Mouse (Mus musculus) limb, embryonic 12.5 days (tissue): ENCODE data around the gene Meox2. TPM values are rescaled to one million over a fixed set of nuclear protein-coding genes. Genes with fewer than 3 reads are reported as not detected.
"Not testable (repeated sequence)": the region's sequence is repeated elsewhere in the genome, so short reads cannot be mapped to it uniquely, and the experiment has no call there.

Experiments used
- ATAC-seq: fragments of 200-750 bp; cut with Nextera tagmentation; 2 replicates; pipeline ENCODE4 v1.8.0; 2017; ENCODE audit warnings: low read depth, moderate TSS enrichment; ENCODE audit not compliant: insufficient number of reproducible peaks, insufficient read depth, low FRiP score, low TSS enrichment
- H3K27ac ChIP-seq: fragments of 300-500 bp; sonication (generic); 2 replicates; pipeline ENCODE4 v1.5.1; 2016; ENCODE audit warnings: mild to moderate bottlenecking, moderate library complexity
- H3K27me3 ChIP-seq: fragments of 300-500 bp; sonication (generic); 2 replicates; pipeline ENCODE4 v1.6.1; 2016; ENCODE audit warnings: mild to moderate bottlenecking, moderate library complexity
- H3K36me3 ChIP-seq: fragments of 300-500 bp; sonication (generic); 2 replicates; pipeline ENCODE4 v1.6.1; 2016; ENCODE audit warnings: mild to moderate bottlenecking, moderate library complexity
- H3K4me1 ChIP-seq: fragments of 300-500 bp; sonication (generic); replicated peaks from 2 replicates; pipeline ENCODE4 v1.6.1; 2016
- H3K4me2 ChIP-seq: fragments of 300-500 bp; sonication (generic); 2 replicates; pipeline ENCODE4 v1.6.1; 2016; ENCODE audit warnings: mild to moderate bottlenecking, moderate library complexity
- H3K4me3 ChIP-seq: fragments of 300-500 bp; sonication (generic); replicated peaks from 2 replicates; pipeline ENCODE4 v1.5.1; 2016; ENCODE audit warnings: mild to moderate bottlenecking
- H3K9ac ChIP-seq: fragments of 300-500 bp; sonication (generic); replicated peaks from 2 replicates; pipeline ENCODE4 v1.6.1; 2016; ENCODE audit warnings: mild to moderate bottlenecking, moderate library complexity
- H3K9me3 ChIP-seq: fragments of 300-500 bp; sonication (generic); 2 replicates; pipeline ENCODE4 v1.6.1; 2016; ENCODE audit warnings: mild to moderate bottlenecking, moderate library complexity
- WGBS: fragments of 180-500 bp; shearing (Covaris S2); methylation state at CpG from one replicate; pipeline ENCODE4 v1.1.7; 2016; 5-methylcytosine and 5-hydroxymethylcytosine counted together
- polyA plus RNA-seq: library from polyadenylated mRNA; unstranded; fragments of >200 nt; fragmentation: Nextera tagmentation; extraction: Ambion mirVana; gene quantifications from 2 replicates; pipeline ENCODE4 v1.2.1, GENCODE M21; 2016

Meox2 gene
- polyA plus RNA-seq: 61.4 and 66.5 TPM in 2 replicates

- Histone ChIP-seq H3K4me2 (peak within 1 kb of the TSS; percentile 84), H3K36me3 (no peaks in the 10 kb centered on the region), H3K9me3 (no peaks in the 10 kb centered on the region), H3K4me3 (peak within 1 kb of the TSS; percentile 75), H3K27me3 (peaks cover 22% of the 10 kb centered on the region), H3K4me1 (peaks cover 23% of the 10 kb centered on the region), H3K9ac (peak within 1 kb of the TSS; percentile 88), H3K27ac (peak within 1 kb of the TSS; percentile 93)
- ATAC-seq: peak; percentile 92
- WGBS: under 1% methylated on average over 12 of the region's 12 CpGs
These were observed at the start of gene Meox2 for GRCm38 (mm10) chr12:37108390-37108738. TSS of gene Meox2 (plus strand) at chr12:37108540.

- no peak overlapping the region for H3K4me2 ChIP-seq
- no peaks in the 10 kb centered on the region for H3K9me3 ChIP-seq
- H3K36me3 ChIP-seq: no peaks in the 10 kb centered on the region
- H3K4me1 ChIP-seq: no peaks in the 10 kb centered on the region
- H3K9ac ChIP-seq: no peak overlapping the region
- no peaks in the 10 kb centered on the region for H3K27me3 ChIP-seq
- H3K27ac ChIP-seq: no peak overlapping the region
- WGBS: 64% methylated on average over 3 of the region's 3 CpGs
- no peak for ATAC-seq
- H3K4me3 ChIP-seq: no peak overlapping the region
These were observed 35.7 kb upstream of the Meox2 start for GRCm38 (mm10) chr12:37072636-37073035.

DNA sequence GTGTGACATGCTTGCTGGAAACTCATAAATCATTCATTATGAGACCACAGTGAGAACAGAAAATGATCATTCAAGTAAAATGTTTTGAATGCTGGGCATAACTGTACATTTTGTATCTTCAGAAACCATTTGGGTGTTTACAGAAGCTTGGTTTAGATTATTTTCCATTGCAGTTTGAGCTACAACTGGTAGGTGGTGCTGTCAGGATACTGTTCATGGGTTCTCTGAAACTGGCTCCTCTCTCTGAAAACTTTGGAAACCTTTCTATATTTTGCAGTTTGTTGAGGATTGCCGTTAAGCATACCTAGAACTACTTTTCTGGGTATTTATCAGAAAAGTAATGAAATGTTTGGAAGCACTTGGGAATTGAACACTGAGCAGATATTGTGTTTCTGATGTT is 31.0 kb upstream of the Meox2 start:
- Histone ChIP-seq H3K4me2 (no peak overlapping the region), H3K27ac (no peak overlapping the region), H3K9me3 (no peaks in the 10 kb centered on the region), H3K36me3 (no peaks in the 10 kb centered on the region), H3K4me1 (no peaks in the 10 kb centered on the region), H3K9ac (no peak overlapping the region), H3K27me3 (no peaks in the 10 kb centered on the region), H3K4me3 (no peak overlapping the region)
- no peak for ATAC-seq
- WGBS: 55% methylated on average over 1 of the region's 1 CpGs

- H3K9me3 ChIP-seq, H3K27ac ChIP-seq, H3K9ac ChIP-seq, H3K4me3 ChIP-seq, H3K4me2 ChIP-seq, H3K36me3 ChIP-seq, H3K27me3 ChIP-seq, H3K4me1 ChIP-seq, ATAC-seq: not testable (repeated sequence)
- WGBS: 69% methylated on average over 5 of the region's 5 CpGs
These were observed 28.3 kb upstream of the Meox2 start for GRCm38 (mm10) chr12:37080005-37080404.

DNA sequence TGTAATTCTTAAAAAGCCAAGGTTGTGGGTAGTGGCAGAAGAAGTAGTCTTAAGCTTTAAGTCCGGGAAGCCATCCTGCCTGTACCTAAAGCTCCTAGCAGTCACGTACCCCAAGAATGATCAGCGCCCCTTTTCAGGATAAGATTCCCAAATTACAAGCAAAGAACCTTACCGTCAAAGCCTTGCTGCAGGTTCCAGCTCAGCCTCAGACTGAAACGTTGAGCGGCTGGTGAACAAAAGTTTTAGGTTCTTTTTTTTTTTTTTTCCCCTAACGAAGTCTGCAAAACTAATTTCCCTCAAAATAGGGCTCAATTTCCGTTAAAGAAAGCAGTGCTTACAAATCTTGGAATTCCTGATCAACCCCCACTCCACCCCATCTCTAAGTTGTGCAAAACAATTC is 1.8 kb upstream of the Meox2 start:
- H3K36me3 ChIP-seq: no peaks in the 10 kb centered on the region
- peak overlapping the region; percentile 18; the same call in 1 of the 2 replicates for H3K4me3 ChIP-seq
- WGBS: 25% methylated on average over 8 of the region's 8 CpGs
- H3K4me1 ChIP-seq: peaks cover 23% of the 10 kb centered on the region
- no peak overlapping the region for H3K9ac ChIP-seq
- H3K27me3 ChIP-seq: peaks cover 22% of the 10 kb centered on the region
- 0 out of 2 replicates have a peak overlapping the region, but pooled peaks have one; percentile 19 for H3K27ac ChIP-seq
- no peaks in the 10 kb centered on the region for H3K9me3 ChIP-seq
- ATAC-seq: no peak
- peak overlapping the region; percentile 84 for H3K4me2 ChIP-seq

DNA sequence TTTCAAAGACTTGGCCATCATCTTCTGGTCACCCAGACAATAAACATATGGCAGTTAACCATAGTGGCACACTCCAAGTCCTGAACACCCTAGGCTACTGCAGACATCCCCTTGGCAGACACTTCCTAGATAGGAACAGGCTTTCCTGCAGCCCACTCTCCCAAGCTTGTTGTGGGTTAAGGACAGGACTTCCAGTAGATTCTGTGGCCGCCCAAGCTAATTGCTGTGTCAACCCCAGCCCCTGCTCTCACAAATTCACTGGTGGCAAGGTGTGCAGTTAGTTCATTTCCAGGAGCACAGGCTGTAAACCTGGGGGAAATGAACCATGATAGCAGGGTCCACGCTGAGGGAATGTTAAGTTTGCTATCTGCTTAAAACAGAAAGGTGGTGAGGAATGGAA is 1.2 kb upstream of the Meox2 start:
- H3K4me1 ChIP-seq: peaks cover 23% of the 10 kb centered on the region
- WGBS: 20% methylated on average over 2 of the region's 2 CpGs
- H3K4me2 ChIP-seq: peak overlapping the region; percentile 84
- no peak for ATAC-seq
- peak overlapping the region; percentile 93 for H3K27ac ChIP-seq
- no peak overlapping the region for H3K9ac ChIP-seq
- H3K36me3 ChIP-seq: no peaks in the 10 kb centered on the region
- peaks cover 22% of the 10 kb centered on the region for H3K27me3 ChIP-seq
- H3K4me3 ChIP-seq: peak overlapping the region; percentile 75; the same call in 1 of the 2 replicates
- no peaks in the 10 kb centered on the region for H3K9me3 ChIP-seq

DNA sequence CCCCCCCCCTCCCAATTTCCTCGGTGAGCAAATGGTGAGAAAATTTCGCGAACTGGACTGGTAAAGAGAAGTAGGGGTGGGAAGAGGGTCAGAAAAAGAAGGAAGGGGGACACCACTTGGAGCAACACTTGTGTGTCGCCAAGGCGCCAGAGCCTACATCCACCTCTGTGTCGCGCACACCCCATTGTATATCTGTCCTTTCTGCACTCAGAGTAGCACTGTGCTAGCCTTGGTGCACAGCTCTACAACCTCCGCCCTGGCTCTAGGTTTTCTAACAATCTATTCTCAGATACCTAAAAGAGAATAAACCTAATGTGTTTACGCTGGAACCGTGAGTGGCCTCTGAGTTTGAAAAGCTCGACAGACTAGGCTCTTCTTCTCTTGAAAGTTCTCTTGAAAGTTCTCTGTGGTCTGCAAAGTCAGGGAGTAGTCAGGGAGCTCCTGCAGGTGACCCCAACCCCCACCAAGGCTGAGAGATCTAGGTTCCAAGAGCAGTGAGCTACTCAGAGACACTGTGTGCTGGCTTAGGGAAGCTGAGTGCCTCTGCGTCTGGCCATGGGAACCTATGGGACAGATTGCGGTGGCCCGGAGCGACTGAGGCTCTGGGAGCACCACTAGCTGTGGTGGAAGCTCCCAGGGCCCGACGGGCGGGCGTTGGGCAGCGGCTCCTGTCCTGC is 489 bp upstream of the Meox2 start:
- H3K4me2 ChIP-seq: peak overlapping the region; percentile 84
- peak; percentile 60 for ATAC-seq
- peak overlapping the region; percentile 88 for H3K9ac ChIP-seq
- peaks cover 23% of the 10 kb centered on the region for H3K4me1 ChIP-seq
- no peaks in the 10 kb centered on the region for H3K9me3 ChIP-seq
- peaks cover 22% of the 10 kb centered on the region for H3K27me3 ChIP-seq
- H3K27ac ChIP-seq: peak overlapping the region; percentile 93
- peak overlapping the region; percentile 75 for H3K4me3 ChIP-seq
- 19% methylated on average over 20 of the region's 20 CpGs for WGBS
- H3K36me3 ChIP-seq: no peaks in the 10 kb centered on the region

DNA sequence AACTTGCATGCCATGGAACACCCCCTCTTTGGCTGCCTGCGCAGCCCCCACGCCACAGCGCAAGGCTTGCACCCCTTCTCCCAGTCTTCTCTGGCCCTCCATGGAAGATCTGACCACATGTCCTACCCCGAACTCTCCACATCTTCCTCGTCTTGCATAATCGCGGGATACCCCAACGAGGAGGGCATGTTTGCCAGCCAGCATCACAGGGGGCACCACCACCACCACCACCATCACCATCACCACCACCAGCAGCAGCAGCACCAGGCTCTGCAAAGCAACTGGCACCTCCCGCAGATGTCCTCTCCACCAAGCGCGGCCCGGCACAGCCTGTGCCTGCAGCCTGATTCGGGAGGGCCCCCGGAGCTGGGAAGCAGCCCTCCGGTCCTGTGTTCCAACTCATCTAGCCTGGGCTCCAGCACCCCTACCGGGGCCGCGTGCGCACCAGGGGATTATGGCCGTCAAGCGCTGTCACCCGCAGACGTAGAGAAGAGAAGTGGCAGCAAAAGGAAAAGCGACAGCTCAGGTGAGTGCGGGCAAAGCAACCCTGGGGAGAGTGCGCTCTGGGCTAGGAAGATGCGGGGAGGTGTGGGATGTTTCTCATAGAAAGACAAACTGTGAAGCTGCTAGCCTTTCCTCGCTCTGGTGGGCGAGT is 606 bp downstream of the Meox2 start:
- 1% methylated on average over 29 of the region's 29 CpGs for WGBS
- peaks cover 22% of the 10 kb centered on the region for H3K27me3 ChIP-seq
- peak overlapping the region; percentile 93 for H3K27ac ChIP-seq
- peak overlapping the region; percentile 88 for H3K9ac ChIP-seq
- no peaks in the 10 kb centered on the region for H3K9me3 ChIP-seq
- no peaks in the 10 kb centered on the region for H3K36me3 ChIP-seq
- H3K4me1 ChIP-seq: peaks cover 23% of the 10 kb centered on the region
- H3K4me2 ChIP-seq: peak overlapping the region; percentile 84
- ATAC-seq: peak; percentile 38
- peak overlapping the region; percentile 75 for H3K4me3 ChIP-seq

- H3K27ac ChIP-seq: peak overlapping the region; percentile 93
- WGBS: 4% methylated on average over 18 of the region's 18 CpGs
These were observed 1.2 kb downstream of the Meox2 start for GRCm38 (mm10) chr12:37109474-37110012.

GRCm38 (mm10) chr12:37110977-37111376 is 2.6 kb downstream of the Meox2 start:
- no peak for ATAC-seq
- 30% methylated on average over 9 of the region's 9 CpGs for WGBS
- Histone ChIP-seq H3K9ac (peak overlapping the region; percentile 65), H3K4me3 (peak overlapping the region; percentile 45), H3K27ac (peak overlapping the region; percentile 89), H3K4me1 (peaks cover 25% of the 10 kb centered on the region), H3K36me3 (no peaks in the 10 kb centered on the region), H3K27me3 (peaks cover 22% of the 10 kb centered on the region), H3K9me3 (no peaks in the 10 kb centered on the region), H3K4me2 (peak overlapping the region; percentile 48)

More at GRCm38 (mm10) chr12:37109474-37110012, 1.2 kb downstream of the Meox2 start:
- peak overlapping the region; percentile 88 for H3K9ac ChIP-seq
- peaks cover 25% of the 10 kb centered on the region for H3K4me1 ChIP-seq
- no peak for ATAC-seq
- peak overlapping the region; percentile 84 for H3K4me2 ChIP-seq
- H3K9me3 ChIP-seq: no peaks in the 10 kb centered on the region
- no peaks in the 10 kb centered on the region for H3K36me3 ChIP-seq
- H3K27me3 ChIP-seq: peaks cover 22% of the 10 kb centered on the region
- peak overlapping the region; percentile 75 for H3K4me3 ChIP-seq

DNA sequence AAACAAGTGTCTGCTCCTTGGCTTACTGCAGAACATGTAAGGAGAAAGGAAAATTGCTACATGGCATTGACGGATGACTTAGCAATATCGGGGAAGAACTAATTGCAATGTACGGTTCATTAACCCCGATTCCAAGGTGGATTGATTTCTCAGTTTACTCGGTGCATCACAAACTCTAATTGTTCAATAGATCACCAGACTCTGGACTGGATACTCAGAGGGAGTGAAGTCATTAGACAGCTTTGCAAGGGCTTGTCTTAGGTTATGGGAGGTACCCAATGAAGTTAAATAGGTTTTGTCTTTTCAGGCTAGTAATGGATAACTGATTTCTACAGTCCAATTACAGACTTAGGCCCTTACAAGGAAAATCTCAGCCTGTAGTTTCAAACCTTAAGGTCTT is 10.9 kb downstream of the Meox2 start:
- no peaks in the 10 kb centered on the region for H3K9me3 ChIP-seq
- no peak for ATAC-seq
- 69% methylated on average over 5 of the region's 5 CpGs for WGBS

More for the DNA sequence above, 10.9 kb downstream of the Meox2 start:
- Histone ChIP-seq H3K9ac (no peak overlapping the region), H3K4me1 (peaks cover 10% of the 10 kb centered on the region; the same call in 1 of the 2 replicates), H3K4me2 (no peak overlapping the region), H3K36me3 (no peaks in the 10 kb centered on the region), H3K27ac (no peak overlapping the region), H3K27me3 (no peaks in the 10 kb centered on the region), H3K4me3 (no peak overlapping the region)
